Mouse (Mus musculus) C2C12 (cell line): ENCODE results near the gene Naa25. TPM values are rescaled to one million over a fixed set of nuclear protein-coding genes. Genes with fewer than 3 reads are reported as not detected.

Source experiments
- H3K27me3 ChIP-seq: one replicate; pipeline ENCODE4 v1.6.1; 2011; ENCODE audit not compliant: control insufficient read depth, insufficient read depth, insufficient read length
- H3K36me3 ChIP-seq: one replicate; pipeline ENCODE4 v1.6.1; 2011; ENCODE audit not compliant: control insufficient read depth, insufficient read depth
- H3K4me3 ChIP-seq: one replicate; pipeline ENCODE4 v1.5.1; 2011; ENCODE audit warnings: mild to moderate bottlenecking, control low read depth; ENCODE audit not compliant: poor library complexity, insufficient read depth, severe bottlenecking
- H3K79me2 ChIP-seq: one replicate; pipeline ENCODE4 v1.6.1; 2011; ENCODE audit not compliant: control insufficient read depth, insufficient read depth
- H3K79me3 ChIP-seq: one replicate; pipeline ENCODE4 v1.6.1; 2011; ENCODE audit warnings: low read depth, control low read depth
- H3ac ChIP-seq: one replicate; pipeline ENCODE3; 2011; ENCODE audit warnings: low read depth; ENCODE audit not compliant: control insufficient read depth, insufficient read length
- CEBPB ChIP-seq: IDR thresholded peaks from one replicate; pipeline ENCODE4 v1.6.1; 2011; ENCODE audit warnings: low read depth, mild to moderate bottlenecking, control low read depth, moderate library complexity
- CTCF ChIP-seq: IDR thresholded peaks from one replicate; pipeline ENCODE4 v1.5.1; 2011; ENCODE audit not compliant: control insufficient read depth, insufficient read depth, insufficient read length
- FOSL1 ChIP-seq: IDR thresholded peaks from one replicate; pipeline ENCODE4 v1.8.0; 2011; ENCODE audit warnings: mild to moderate bottlenecking, low read length; ENCODE audit not compliant: poor library complexity, insufficient read depth, severe bottlenecking
- MAX ChIP-seq: IDR thresholded peaks from one replicate; pipeline ENCODE4 v1.6.1; 2011; ENCODE audit warnings: mild to moderate bottlenecking, control low read depth
- MYOD1 ChIP-seq: IDR thresholded peaks from one replicate; pipeline ENCODE4 v1.6.1; 2011; ENCODE audit warnings: low read depth; ENCODE audit not compliant: control insufficient read depth, insufficient read length
- MYOG ChIP-seq: IDR thresholded peaks from one replicate; pipeline ENCODE4 v1.6.1; 2011; ENCODE audit not compliant: control insufficient read depth, insufficient read length; ENCODE audit errors: extremely low read depth
- USF1 ChIP-seq: IDR thresholded peaks from one replicate; pipeline ENCODE4 v1.6.1; 2011; ENCODE audit warnings: low read depth, mild to moderate bottlenecking, control low read depth, moderate library complexity
- polyA plus RNA-seq: library from polyadenylated mRNA; unstranded; fragments of >200 nt; fragmentation: generic; extraction: Trizol; gene quantifications from one replicate; pipeline ENCODE4 v1.2.1, GENCODE M21; 2012; ENCODE audit warnings: missing spikeins

The Naa25 gene
- polyA plus RNA-seq, 1 experiment, result 16.8 TPM

DNA sequence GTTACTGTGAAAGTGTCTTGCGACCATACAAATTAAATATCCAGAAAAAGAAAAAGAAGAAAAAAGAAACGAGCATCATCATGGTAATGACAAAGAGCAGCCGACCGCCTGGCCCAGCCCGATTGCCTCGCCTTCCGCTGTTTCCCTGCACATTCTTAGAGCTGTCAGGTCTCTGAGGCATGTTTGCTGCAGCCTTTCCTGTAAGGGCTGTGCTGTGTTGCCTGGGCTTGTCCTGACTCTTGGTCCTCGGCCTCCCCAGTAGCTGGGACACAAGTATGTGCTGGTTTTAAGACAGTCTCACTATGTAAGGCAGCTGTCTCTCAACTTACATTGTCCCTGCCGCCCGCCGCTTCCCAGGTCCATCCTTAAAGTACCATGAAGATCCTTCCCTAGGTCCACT is 41.0 kb downstream of the Naa25 start:
- Histone ChIP-seq H3K4me3 (no peak overlapping the region), H3K27me3 (no peaks in the 10 kb centered on the region), H3K79me2 (no peaks in the 10 kb centered on the region), H3K36me3 (peaks cover 95% of the 10 kb centered on the region), H3ac (no peak overlapping the region), H3K79me3 (no peaks in the 10 kb centered on the region)
- TF ChIP-seq MAX (no peak), MYOD1 (no peak), USF1 (no peak), FOSL1 (no peak), CTCF (no peak), CEBPB (no peak), MYOG (no peak)

DNA sequence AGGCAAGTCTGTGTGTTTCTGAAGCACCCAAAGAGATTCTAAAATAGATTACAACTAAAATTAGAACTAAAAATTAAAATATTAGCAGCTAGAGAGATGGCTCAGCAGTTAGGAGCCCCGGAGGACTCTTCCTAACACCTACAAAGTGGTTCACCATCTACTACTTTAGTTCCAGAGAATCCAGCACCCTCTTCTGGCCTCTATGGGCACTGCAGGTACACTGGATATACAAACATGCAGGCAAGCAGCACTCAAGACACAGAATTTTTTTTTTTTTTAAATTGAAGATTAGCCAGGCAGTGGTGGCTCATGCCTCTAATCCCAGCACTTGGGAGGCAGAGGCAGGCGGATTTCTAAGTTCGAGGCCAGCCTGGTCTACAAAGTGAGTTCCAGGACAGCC is 45.8 kb downstream of the Naa25 start:
- Histone ChIP-seq H3K36me3 (peaks cover 95% of the 10 kb centered on the region), H3K79me2 (peaks cover 20% of the 10 kb centered on the region), H3K27me3 (no peaks in the 10 kb centered on the region), H3K79me3 (peaks cover 3% of the 10 kb centered on the region), H3ac (no peak overlapping the region), H3K4me3 (no peak overlapping the region)
- no peak for TF ChIP-seq USF1
- TF ChIP-seq CEBPB, result no peak
- TF ChIP-seq FOSL1, result no peak
- TF ChIP-seq CTCF, result no peak
- no peak for TF ChIP-seq MAX
- no peak for TF ChIP-seq MYOG
- TF ChIP-seq MYOD1, result no peak

DNA sequence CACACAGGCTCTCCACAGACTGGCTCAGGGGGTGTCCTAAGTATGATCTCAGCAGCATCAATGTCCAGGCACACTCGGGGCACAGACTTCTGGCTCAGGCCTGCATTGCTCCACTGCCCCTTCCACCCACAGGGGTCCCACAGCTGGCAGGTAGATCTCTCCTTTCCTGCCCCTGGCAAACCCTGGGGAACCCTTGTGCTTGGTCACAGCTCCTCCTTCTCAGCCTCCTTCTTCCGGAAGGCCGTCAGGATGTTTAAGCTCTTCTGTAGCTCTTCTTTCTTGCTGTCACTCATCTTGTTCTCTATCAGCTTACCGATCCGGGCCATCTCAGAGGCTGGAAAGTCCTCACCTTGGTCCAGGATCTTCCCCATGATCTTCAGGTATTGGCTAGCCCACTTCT is 47.1 kb downstream of the Naa25 start:
- no peak overlapping the region for H3ac ChIP-seq
- H3K79me3 ChIP-seq, result peaks cover 9% of the 10 kb centered on the region
- TF ChIP-seq CEBPB (no peak), FOSL1 (no peak), MYOG (no peak), MAX (no peak), USF1 (no peak), MYOD1 (no peak), CTCF (no peak)
- H3K36me3 ChIP-seq, result peaks cover 95% of the 10 kb centered on the region
- H3K79me2 ChIP-seq, result peaks cover 33% of the 10 kb centered on the region
- no peaks in the 10 kb centered on the region for H3K27me3 ChIP-seq
- H3K4me3 ChIP-seq, result no peak overlapping the region

- Histone ChIP-seq H3K79me2 (peaks cover 61% of the 10 kb centered on the region), H3K4me3 (no peak overlapping the region), H3K36me3 (peaks cover 63% of the 10 kb centered on the region), H3K27me3 (no peaks in the 10 kb centered on the region), H3ac (no peak overlapping the region), H3K79me3 (peaks cover 26% of the 10 kb centered on the region)
- TF ChIP-seq FOSL1 (no peak), USF1 (no peak), MAX (no peak), MYOG (no peak), MYOD1 (no peak), CTCF (no peak), CEBPB (no peak)
Observed at GRCm38 (mm10) chr5:121448450-121448849, 50.7 kb downstream of the Naa25 start.

DNA sequence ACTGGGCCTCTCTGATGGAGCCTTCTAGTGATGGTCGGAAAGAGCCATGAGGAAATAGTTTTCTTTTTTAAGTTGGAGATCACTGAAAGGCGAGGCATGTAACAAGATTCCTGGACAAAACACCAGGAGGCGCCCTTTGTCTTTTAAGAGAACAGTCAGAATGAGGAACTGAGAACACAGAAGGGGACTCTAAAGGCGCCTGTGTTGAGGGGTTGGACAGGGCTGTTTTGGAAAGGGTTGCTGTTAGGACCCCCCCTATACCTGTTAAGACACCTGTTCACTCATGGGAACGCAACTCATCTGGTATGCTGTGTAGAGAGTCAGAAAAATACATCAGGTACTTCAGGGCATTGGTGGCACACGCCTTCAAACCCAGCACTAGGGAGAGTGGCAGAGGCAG is 52.2 kb downstream of the Naa25 start:
- Histone ChIP-seq H3ac (no peak overlapping the region), H3K4me3 (no peak overlapping the region), H3K36me3 (peaks cover 49% of the 10 kb centered on the region), H3K79me2 (peaks cover 61% of the 10 kb centered on the region), H3K79me3 (peaks cover 26% of the 10 kb centered on the region), H3K27me3 (no peaks in the 10 kb centered on the region)
- no peak for TF ChIP-seq MYOG
- TF ChIP-seq MAX, result no peak
- no peak for TF ChIP-seq FOSL1
- TF ChIP-seq CEBPB, result no peak
- TF ChIP-seq USF1, result no peak
- TF ChIP-seq CTCF, result no peak
- no peak for TF ChIP-seq MYOD1

DNA sequence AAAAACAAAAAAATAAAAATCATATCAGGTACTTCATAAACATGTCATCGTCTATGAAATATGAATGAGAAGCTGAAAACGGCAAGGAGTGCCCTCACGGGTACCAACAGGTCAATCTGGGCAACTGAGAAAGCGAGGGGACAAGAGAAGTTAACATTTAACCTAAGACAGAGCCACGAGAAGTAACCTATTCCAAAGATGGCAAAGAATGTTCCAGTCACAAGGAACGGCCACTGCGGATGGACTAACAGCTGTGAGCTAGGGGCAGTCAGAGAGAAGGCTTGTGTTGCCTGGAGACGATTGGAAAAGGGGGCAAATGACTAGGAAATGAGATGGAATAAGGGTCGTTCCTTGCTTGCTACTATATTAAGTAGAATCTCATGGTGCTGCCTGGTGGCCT is 52.7 kb downstream of the Naa25 start:
- H3K27me3 ChIP-seq, result no peaks in the 10 kb centered on the region
- peaks cover 44% of the 10 kb centered on the region for H3K36me3 ChIP-seq
- H3ac ChIP-seq, result no peak overlapping the region
- peaks cover 26% of the 10 kb centered on the region for H3K79me3 ChIP-seq
- TF ChIP-seq MAX, result no peak
- no peak for TF ChIP-seq CEBPB
- no peak for TF ChIP-seq MYOG
- no peak for TF ChIP-seq CTCF
- TF ChIP-seq FOSL1, result no peak
- no peak for TF ChIP-seq USF1
- TF ChIP-seq MYOD1, result no peak
- peaks cover 61% of the 10 kb centered on the region for H3K79me2 ChIP-seq
- no peak overlapping the region for H3K4me3 ChIP-seq
